Mouse (Mus musculus) liver, embryonic 16.5 days (tissue): Measurements from ENCODE around the gene Sh2d4b. TPM values are rescaled to one million over a fixed set of nuclear protein-coding genes. Genes with fewer than 3 reads are reported as not detected.

Experiments used
- polyA plus RNA-seq: library from polyadenylated mRNA; unstranded; fragments of >200 nt; fragmentation: Nextera tagmentation; extraction: Ambion mirVana; gene quantifications from 2 replicates; pipeline ENCODE4 v1.2.1, GENCODE M21; 2015

Gene Sh2d4b
- polyA plus RNA-seq, 1 experiment from 2014 or later = 0.05 TPM

Other genes starting within 250 kb of the Sh2d4b start
- gene Tspan14, start 73.5 kb upstream of the Sh2d4b start, polyA plus RNA-seq = 29.1 and 30.0 TPM in 2 replicates
- 92.7 and 96.5 TPM in 2 replicates for gene Fam213a, start 120.5 kb upstream of the Sh2d4b start, polyA plus RNA-seq
- not detected in 2 replicates for gene Dydc2, start 175.9 kb upstream of the Sh2d4b start, polyA plus RNA-seq
- not detected in 2 replicates for gene Dydc1, start 179.6 kb upstream of the Sh2d4b start, polyA plus RNA-seq
- gene Mat1a, start 211.8 kb upstream of the Sh2d4b start, polyA plus RNA-seq = 111 and 144 TPM in 2 replicates
- 0.11 and 0.21 TPM in 2 replicates for gene Sftpa1, start 238.5 kb upstream of the Sh2d4b start, polyA plus RNA-seq